Mouse (Mus musculus): ENCODE measurements around the gene Hydin. TPM values are rescaled to one million over a fixed set of nuclear protein-coding genes. Genes with fewer than 3 reads are reported as not detected.
"Not testable (repeated sequence)": the region's sequence is repeated elsewhere in the genome, so short reads cannot be mapped to it uniquely, and the experiment has no call there.

Gene Hydin
- polyA plus RNA-seq, 1 experiment from 2014 or later: 0.10 TPM

DNA sequence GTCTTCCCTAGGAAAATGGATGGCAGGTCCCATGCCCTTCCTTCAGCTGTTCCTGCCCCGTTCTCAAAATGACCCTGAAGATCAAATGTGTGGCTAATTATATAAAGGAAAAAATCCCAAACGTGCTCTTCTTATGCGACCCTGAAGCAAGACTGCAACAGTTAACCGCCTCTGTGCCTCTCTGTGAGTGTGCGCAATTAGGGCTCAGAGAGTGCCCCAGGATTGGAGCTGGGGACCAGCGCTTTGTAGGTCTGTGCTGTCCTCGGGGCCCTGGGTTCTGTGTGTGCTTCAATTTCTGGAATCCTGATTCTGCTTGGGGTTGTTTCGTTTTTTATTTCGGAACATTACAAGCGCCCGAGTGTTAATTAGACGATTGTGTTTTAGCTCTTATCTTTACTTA, 491 bp downstream of the Hydin start:
- ChIA-PET POLR2A (no interaction called here), CTCF (no interaction called here)
- peaks cover 32% of the 10 kb centered on the region for H3K27me3 ChIP-seq
- ATAC-seq (no peak), DNase-seq (ENCODE audit: low read depth, low spot score) (no peak)
- in situ Hi-C loops (cut with MboI; ENCODE audit: low pct_unique_long_range_greater_than_20kb): no loop called here
- no peak for TF ChIP-seq CTCF (IDR thresholded peaks at IDR 0.05)

GRCm38 (mm10) chr8:110270659-110271058, 3.9 kb downstream of the Hydin start:
- ChIA-PET POLR2A (no interaction called here), CTCF (no interaction called here)
- TF ChIP-seq CTCF (IDR thresholded peaks at IDR 0.05): no peak
- peaks cover 24% of the 10 kb centered on the region for H3K27me3 ChIP-seq
- in situ Hi-C loops (cut with MboI; ENCODE audit: low pct_unique_long_range_greater_than_20kb): no loop called here
- DNase-seq (ENCODE audit: low read depth, low spot score) (no peak), ATAC-seq (no peak)

DNA sequence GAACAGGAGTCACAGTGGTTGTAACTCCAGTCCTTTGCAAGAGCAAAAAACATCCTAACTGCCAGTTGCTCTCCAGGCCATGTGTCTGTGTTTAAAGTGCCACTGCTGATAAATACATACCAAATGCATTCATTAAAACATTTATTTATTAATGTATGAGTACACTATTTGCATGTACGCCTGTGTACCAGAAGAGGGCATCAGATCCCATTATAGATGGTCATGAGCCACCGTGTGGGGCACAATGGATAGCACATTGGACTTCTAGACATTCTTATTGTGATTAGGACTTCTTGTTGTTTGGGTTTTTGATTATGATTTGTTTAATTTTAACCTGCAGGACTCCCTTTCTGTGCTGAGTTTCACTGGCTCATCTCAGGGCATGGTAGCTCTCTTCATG, 6.6 kb downstream of the Hydin start:
- peak; percentile 51 for TF ChIP-seq CTCF (IDR thresholded peaks at IDR 0.05)
- no peak for DNase-seq (ENCODE audit: low read depth, low spot score)
- ChIA-PET POLR2A (no interaction called here), CTCF (interaction anchor here (1.0 kb wide), 1 partner anchor 54 kb away, joined by 3 read pairs; no protein-coding TSS in a partner anchor)
- in situ Hi-C loops (cut with MboI; ENCODE audit: low pct_unique_long_range_greater_than_20kb): no loop called here
- peaks cover 15% of the 10 kb centered on the region for H3K27me3 ChIP-seq
- no peak for ATAC-seq

DNA sequence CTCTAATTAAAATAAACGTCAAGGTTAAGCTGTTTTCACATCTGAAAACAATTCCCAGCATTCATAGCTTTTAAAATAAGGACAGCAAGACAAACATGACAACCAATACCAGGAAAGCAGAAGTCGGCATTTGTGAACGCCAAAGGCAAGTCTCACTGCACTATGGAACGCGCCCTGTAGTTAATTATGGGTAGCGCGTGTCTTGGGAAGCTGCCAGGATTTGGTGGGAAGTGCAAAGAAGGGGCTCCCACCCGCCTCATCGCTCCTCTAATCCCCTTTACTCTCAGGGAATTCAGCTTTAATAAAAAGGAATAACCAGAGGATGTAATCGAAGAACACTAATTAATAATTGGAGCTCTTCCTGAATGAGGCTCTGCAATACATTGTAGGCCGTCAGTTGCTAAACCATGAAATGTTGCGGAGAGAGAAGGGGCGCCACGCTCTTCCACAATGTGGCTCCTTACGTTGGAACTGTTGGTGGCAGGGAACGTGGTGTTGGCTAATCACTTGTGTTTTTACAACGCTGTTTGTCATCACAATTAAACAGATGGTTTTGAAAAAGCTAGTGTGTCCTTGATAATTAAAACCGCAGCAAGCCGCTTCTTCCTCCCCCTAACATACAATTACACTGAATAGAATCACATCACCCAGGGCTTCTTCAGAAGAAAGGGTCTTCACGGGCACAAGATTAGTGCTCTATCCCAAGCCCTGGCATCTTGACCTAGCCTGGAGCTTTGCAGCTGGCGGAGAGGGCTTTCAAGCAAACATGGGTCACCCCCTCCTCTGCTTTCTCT, 8.9 kb downstream of the Hydin start:
- ATAC-seq (no peak), DNase-seq (ENCODE audit: low read depth, low spot score) (no peak)
- in situ Hi-C loops (cut with MboI; ENCODE audit: low pct_unique_long_range_greater_than_20kb): no loop called here
- CTCF ChIA-PET: no interaction called here
- no peak for TF ChIP-seq CTCF (IDR thresholded peaks at IDR 0.05)
- POLR2A ChIA-PET: no interaction called here
- peaks cover 29% of the 10 kb centered on the region for H3K27me3 ChIP-seq

DNA sequence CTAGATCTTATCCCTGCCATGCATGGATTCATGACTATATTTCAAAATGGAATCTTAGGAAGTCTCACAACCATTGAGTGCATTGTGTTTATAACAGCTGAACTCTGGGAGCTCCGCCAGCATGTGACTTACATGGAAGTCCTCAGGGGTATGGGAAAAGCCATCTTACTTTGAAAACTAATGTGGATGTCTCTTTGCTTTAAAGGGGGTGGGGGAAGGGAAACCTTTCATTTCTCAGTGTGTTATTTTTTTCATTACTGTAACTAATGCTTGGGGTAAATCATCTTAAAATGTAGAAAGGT, 9.4 kb downstream of the Hydin start:
- DNase-seq (ENCODE audit: low read depth, low spot score) (no peak), ATAC-seq (no peak)
- CTCF ChIA-PET: no interaction called here
- no peak for TF ChIP-seq CTCF (IDR thresholded peaks at IDR 0.05)
- H3K27me3 ChIP-seq: peaks cover 30% of the 10 kb centered on the region
- in situ Hi-C loops (cut with MboI; ENCODE audit: low pct_unique_long_range_greater_than_20kb): no loop called here
- POLR2A ChIA-PET: interaction anchor here (0.6 kb wide), 1 partner anchor 19 kb away, joined by 3 read pairs; no protein-coding TSS in a partner anchor

GRCm38 (mm10) chr8:110312715-110313114, 45.9 kb downstream of the Hydin start:
- DNase-seq (ENCODE audit: low read depth, low spot score) (no peak), ATAC-seq (no peak)
- POLR2A ChIA-PET: no interaction called here
- TF ChIP-seq CTCF (IDR thresholded peaks at IDR 0.05): no peak
- H3K27me3 ChIP-seq: no peaks in the 10 kb centered on the region
- in situ Hi-C loops (cut with MboI; ENCODE audit: low pct_unique_long_range_greater_than_20kb): no loop called here
- CTCF ChIA-PET: interaction anchor here (1.0 kb wide), 1 partner anchor 16 kb away, joined by 6 read pairs; no protein-coding TSS in a partner anchor

DNA sequence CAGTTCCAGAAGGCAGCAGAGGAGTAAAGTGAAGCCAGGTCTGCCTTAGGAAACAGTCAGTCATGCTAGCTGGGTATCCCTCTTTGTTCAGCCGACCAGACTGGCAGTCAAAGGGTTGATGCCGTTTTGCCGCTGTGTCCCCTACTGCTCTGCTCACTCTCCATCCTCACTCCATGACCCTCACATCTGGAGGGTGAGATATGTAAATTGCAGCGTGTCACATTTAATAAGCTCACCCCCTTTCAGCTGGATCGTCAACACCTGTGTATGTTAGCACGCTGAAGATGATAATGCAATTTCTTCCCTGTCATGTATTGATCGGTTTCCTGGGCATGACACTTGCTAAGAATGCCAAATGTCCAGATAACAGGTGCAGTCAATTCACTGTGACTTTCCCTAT, 49.0 kb downstream of the Hydin start:
- ATAC-seq (no peak), DNase-seq (ENCODE audit: low read depth, low spot score) (no peak)
- POLR2A ChIA-PET: no interaction called here
- in situ Hi-C loops (cut with MboI; ENCODE audit: low pct_unique_long_range_greater_than_20kb): no loop called here
- CTCF ChIA-PET: no interaction called here
- TF ChIP-seq CTCF (IDR thresholded peaks at IDR 0.05): no peak
- H3K27me3 ChIP-seq: no peaks in the 10 kb centered on the region

DNA sequence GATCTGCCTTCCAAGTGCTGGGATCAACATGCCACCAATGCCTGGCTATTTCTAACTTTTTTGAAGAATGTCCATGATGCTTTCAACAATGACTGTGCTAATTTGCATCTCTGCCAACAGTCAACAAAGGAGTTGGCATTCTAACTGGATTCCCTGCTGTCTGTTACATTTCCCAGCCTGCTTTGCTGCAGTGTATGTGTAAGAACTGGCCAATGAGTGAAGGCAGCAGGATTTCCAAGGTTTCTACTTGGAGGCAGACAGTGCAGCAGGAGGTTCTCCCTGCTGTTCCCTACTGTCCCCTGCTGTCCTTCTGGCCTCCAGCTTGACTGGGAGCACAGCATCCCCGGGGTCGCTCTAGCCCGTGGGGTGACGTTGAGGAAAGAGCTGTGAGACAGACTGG, 52.8 kb downstream of the Hydin start:
- no peak for TF ChIP-seq CTCF (IDR thresholded peaks at IDR 0.05)
- CTCF ChIA-PET: no interaction called here
- POLR2A ChIA-PET: no interaction called here
- H3K27me3 ChIP-seq: no peaks in the 10 kb centered on the region
- in situ Hi-C loops (cut with MboI; ENCODE audit: low pct_unique_long_range_greater_than_20kb): no loop called here
- ATAC-seq: no peak
- no peak for DNase-seq (ENCODE audit: low read depth, low spot score)

GRCm38 (mm10) chr8:110321446-110321845, 54.7 kb downstream of the Hydin start:
- in situ Hi-C loops (cut with MboI; ENCODE audit: low pct_unique_long_range_greater_than_20kb): no loop called here
- CTCF ChIA-PET: no interaction called here

DNA sequence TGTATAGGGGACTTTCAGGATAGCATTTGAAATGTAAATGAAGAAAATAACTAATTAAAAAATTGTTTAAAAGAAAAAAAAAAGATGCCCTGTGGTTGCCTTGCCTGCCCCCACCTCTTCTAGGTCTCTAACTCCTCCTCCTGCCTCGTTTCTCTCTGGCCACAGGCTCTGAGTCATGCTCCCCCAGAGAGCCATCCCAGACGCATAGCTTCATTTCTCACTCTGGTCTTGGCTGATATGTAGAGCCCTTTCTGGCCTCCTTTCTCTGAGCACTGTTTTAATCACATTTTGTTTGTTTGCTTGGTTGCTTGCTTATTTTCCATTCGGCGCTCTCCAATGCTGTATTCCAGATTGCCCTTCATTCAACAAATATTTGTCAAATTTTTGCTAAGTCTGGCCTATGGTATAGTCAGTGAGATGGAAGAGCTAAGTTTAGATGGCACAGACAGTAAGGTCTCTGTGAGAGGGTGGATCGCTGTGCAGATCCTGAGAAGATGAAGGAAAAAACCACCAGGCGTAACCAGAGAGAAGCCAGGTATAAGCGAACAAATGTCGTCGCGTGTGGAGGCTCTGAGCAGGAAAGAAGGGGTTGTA, 57.3 kb downstream of the Hydin start:
- in situ Hi-C loops (cut with MboI; ENCODE audit: low pct_unique_long_range_greater_than_20kb): no loop called here
- ChIA-PET POLR2A (no interaction called here), CTCF (no interaction called here)
- ATAC-seq (peak; percentile 93), DNase-seq (ENCODE audit: low read depth, low spot score) (peak; percentile 50)
- no peaks in the 10 kb centered on the region for H3K27me3 ChIP-seq
- no peak for TF ChIP-seq CTCF (IDR thresholded peaks at IDR 0.05)

More at GRCm38 (mm10) chr8:110321446-110321845, 54.7 kb downstream of the Hydin start:
- no peaks in the 10 kb centered on the region for H3K27me3 ChIP-seq
- DNase-seq (ENCODE audit: low read depth, low spot score) (no peak), ATAC-seq (no peak)
- no peak for TF ChIP-seq CTCF (IDR thresholded peaks at IDR 0.05)
- POLR2A ChIA-PET: no interaction called here

GRCm38 (mm10) chr8:110327120-110327519, 60.3 kb downstream of the Hydin start:
- DNase-seq (ENCODE audit: low read depth, low spot score); in situ Hi-C loops (cut with MboI; ENCODE audit: low pct_unique_long_range_greater_than_20kb); POLR2A ChIA-PET; ATAC-seq; H3K27me3 ChIP-seq; CTCF ChIA-PET: not testable (repeated sequence)

Measured in Patski (cell line).